Mouse (Mus musculus): Measurements from ENCODE around the gene Dvl1.
A peak's percentile ranks its signal among the peaks of the same experiment; 100 is the strongest.

Dvl1 gene

DNA sequence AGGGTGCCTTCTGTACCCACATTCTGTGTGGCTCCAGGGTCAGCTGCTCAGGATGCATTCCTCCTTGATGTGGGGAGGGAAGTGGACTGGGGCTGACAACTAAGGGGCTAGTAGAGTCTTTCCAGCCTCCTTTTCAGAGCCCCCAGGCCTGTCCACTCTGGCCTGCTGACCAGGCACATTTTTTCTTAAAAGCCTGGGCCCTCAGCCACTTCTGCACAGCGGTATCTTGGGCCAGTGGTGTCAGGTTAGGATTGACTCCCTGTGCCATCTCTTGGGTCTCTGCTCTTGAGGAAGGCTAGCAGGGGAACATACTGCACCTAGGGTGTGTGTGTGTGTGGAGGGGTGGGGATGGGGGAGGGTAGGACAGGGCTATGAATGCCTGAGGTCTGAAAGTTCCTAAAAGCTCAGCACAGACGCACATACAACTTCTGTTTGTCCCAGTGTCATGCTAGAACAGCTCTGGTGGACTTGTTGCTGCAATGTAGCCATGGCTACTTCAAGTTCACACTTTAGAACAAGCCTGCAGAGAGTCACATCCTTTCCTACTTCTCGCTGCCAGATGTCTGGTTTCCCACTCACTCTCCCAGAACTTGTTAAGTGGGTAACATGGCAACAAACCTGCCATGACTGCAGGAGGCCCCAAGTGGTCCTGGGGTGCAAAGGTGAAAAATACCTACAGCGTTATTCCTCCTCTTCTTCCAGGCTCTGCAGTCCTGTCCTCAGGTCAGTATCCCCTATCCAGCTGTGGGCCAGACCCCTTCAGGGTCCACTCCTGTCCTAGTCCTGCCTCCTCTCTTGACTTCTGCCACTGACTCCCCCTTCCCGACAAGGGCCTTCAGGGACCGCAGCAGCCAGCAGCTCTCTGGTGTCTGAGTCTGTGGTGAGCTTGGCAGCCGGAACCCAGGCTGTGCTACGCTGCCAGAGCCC lies 6.9 kb upstream of the Dvl1 start:
- DNase-seq = no peak

- peak; percentile 75 for DNase-seq
Measured at GRCm38 (mm10) chr4:155841003-155841454, 6.2 kb upstream of the Dvl1 start.

- DNase-seq = no peak
Measured at GRCm38 (mm10) chr4:155841651-155842270, 5.4 kb upstream of the Dvl1 start.

GRCm38 (mm10) chr4:155843231-155843630 lies 4.0 kb upstream of the Dvl1 start:
- peak; percentile 83 for DNase-seq

GRCm38 (mm10) chr4:155847591-155848352 lies 570 bp downstream of the Dvl1 start:
- peak; percentile 72 for DNase-seq

- peak; percentile 87 for DNase-seq
Measured at GRCm38 (mm10) chr4:155848434-155849095, 1.4 kb downstream of the Dvl1 start.

DNA sequence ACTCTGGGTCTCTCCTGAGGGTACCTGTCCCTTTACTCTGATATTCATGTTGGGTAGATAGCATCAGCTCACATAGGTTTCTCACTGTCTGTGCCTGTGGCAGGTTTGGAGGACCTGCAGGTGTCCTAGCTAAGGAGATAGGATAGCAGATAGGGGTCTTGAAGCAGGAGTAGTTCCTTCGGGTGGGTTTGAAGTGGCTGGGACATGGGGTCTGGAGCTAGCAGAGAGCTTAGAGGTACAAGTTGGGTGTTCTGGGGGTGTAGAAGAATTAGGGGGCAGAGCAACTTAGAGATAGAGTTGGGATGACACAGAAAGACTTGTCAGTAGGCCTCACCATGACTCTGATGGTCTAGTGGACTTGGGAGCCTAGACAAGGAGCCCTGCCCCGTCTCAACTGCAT lies 2.2 kb downstream of the Dvl1 start:
- no peak for DNase-seq

DNA sequence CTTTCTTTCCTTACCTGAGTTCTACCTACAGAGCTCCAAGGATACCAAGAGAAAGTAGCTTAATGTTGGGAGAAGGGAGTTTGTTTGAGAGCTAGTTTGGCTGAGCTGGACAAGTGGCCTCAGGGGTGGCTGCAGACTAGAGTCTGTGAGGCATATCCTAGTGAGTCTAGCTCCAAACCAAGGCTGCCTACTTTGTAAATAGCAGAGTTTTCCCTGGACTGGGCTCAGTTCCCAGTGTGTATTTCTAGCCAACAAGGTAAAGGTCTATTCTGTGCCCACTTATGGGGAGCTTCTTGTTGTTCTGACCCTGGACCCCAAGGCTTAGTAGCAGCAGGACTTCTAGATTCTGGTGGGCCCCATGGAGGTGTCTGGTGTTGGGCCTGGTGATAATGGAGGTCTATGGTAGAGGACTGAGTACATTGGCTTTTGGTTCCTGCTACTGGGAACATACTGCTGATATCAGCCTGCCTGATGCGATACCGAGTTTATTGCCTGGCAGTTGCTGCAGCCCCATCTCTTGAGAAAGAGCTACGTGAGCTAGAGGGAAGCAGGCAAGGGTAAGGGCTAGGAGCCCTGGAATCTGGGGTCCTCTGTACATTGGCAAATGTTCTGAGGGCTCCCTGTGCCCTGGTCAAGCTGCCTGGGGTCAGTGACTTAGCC lies 2.7 kb downstream of the Dvl1 start:
- DNase-seq = peak; percentile 76

DNA sequence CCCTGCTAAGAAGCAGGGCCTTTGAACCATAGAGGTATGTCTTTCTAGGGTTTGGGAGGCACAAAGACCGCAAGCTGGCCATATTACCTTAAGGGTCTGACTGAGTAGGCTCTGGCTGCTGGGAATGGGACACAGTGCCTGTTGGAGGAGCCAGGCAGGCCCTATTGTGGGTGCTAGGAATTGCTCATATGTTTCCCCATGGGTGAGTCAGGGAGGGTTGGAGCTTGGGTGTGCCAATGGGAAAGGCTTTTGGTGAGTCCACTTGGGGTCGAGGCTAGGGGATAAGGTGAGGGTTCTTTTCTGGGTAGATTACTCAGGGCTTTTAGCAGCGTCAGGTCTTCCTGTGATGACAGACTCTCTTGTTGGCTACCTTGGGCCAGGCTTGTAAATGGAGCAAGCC lies 4.2 kb downstream of the Dvl1 start:
- DNase-seq = no peak

- DNase-seq = peak; percentile 79
Measured at GRCm38 (mm10) chr4:155851951-155852411, 4.8 kb downstream of the Dvl1 start.

DNA sequence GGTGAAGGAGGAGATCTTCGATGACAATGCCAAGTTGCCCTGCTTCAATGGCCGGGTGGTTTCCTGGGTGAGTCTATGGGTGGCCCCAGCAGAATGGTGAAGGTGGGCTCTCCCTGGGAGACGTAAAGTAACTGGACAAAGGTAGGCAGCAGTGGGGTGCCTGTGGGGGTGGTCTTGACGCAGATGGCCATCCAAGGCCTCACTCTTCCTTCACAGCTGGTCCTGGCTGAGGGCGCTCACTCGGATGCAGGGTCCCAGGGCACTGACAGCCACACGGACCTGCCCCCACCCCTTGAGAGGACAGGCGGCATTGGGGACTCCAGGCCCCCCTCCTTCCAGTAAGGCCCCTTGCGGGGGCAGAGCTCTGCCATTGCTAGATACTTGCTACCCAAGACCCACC lies 6.2 kb downstream of the Dvl1 start:
- DNase-seq = no peak

- no peak for DNase-seq
Measured at GRCm38 (mm10) chr4:155854991-155855390, 7.8 kb downstream of the Dvl1 start.

GRCm38 (mm10) chr4:155856071-155856470 lies 8.9 kb downstream of the Dvl1 start:
- DNase-seq = no peak

DNA sequence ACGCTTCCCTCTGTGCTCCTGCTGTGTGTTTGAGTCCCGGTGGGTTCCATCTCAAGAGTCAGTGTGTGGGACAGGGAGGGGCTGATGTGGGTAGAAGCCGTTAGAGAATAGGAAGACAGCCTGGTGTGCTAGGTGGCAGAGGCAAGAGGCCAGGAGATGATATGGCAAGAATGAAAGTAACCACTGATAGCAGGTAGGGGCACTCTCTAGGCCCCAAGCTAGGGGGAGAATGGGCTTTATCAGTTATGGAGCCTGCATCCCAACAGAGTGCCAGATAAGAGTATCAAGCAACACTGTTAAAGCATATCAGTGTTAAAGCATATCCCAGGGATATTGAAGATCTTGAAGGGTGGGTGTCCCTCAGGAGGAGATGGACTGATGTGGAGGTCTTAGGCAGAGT lies 9.7 kb downstream of the Dvl1 start:
- no peak for DNase-seq

- no peak for DNase-seq
Measured at GRCm38 (mm10) chr4:155859318-155859717, 12.1 kb downstream of the Dvl1 start.

DNA sequence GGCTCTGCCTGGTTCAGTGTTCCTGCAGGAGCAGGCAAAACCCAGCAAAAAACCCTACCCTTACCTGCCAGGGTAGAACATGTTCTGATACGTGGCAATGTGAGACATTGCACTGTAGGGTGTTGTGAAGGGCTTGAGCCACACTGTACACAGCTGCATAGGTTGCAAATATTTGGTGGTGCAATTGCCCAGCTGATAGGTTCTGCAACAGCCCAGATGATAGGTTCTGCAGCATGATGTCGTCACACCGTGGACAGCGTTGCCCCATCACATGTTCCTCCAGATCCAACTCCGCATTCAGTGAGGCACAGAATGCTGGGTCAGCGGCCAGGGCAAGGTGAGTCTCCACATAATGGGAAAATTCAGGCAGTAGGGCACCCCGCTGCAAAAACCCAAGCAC lies 14.6 kb downstream of the Dvl1 start:
- no peak for DNase-seq

GRCm38 (mm10) chr4:155863001-155863400 lies 15.8 kb downstream of the Dvl1 start, which contains the start of gene Tas1r3:
Tas1r3 (minus strand) TSS chr4:155863362.
- DNase-seq = no peak

GRCm38 (mm10) chr4:155868614-155869298 lies 21.6 kb downstream of the Dvl1 start:
- peak; percentile 61 for DNase-seq

- DNase-seq = peak; percentile 98
Measured at GRCm38 (mm10) chr4:155869317-155870033, 22.3 kb downstream of the Dvl1 start, which contains the start of the genes Cptp and Ints11. Cptp (minus strand) TSS chr4:155869440. Ints11 (plus strand) TSS chr4:155869546.

DNA sequence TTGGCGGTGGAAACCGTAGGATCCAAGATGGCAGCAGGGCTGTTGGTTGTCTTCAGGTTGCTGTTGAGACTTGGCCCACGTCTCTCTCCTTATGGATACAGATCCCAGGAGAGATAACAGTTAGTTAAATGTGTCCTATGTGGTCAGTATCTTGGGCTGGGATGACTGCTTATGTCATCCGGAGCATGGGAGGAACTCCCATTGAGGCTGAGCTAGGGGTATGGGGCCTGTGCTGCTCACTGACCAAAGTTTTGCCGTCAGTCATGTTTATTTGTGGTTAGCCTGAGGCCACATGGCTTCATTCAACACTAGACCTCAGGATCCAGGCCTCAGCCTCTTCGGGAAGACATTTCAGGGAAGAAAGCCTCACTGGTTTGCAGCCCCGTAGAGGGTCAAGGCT lies 24.2 kb downstream of the Dvl1 start:
- DNase-seq = no peak

GRCm38 (mm10) chr4:155883587-155883986 lies 36.4 kb downstream of the Dvl1 start:
- DNase-seq = no peak
